Mouse (Mus musculus) adipocyte (in vitro differentiated cells): ENCODE results near the gene Ccm2.

Experiments used
- DNase-seq: peaks from one replicate; pipeline ENCODE4 v3.0.0-alpha.2; 2016; ENCODE audit warnings: low spot score

Gene Ccm2

GRCm38 (mm10) chr11:6529961-6530360, 16.7 kb upstream of the Ccm2 start:
- peak; percentile 68 for DNase-seq

GRCm38 (mm10) chr11:6530746-6531145, 15.9 kb upstream of the Ccm2 start:
- no peak for DNase-seq

- no peak for DNase-seq
These were observed 2.0 kb upstream of the Ccm2 start for GRCm38 (mm10) chr11:6544683-6545082.

GRCm38 (mm10) chr11:6545186-6545856, 1.4 kb upstream of the Ccm2 start:
- no peak for DNase-seq

GRCm38 (mm10) chr11:6545857-6546192, 862 bp upstream of the Ccm2 start:
- DNase-seq = no peak

GRCm38 (mm10) chr11:6547037-6547680, 472 bp downstream of the Ccm2 start:
- DNase-seq = peak; percentile 77

GRCm38 (mm10) chr11:6547696-6548325, 1.1 kb downstream of the Ccm2 start:
- DNase-seq = peak; percentile 62

- DNase-seq = no peak
These were observed 3.1 kb downstream of the Ccm2 start for GRCm38 (mm10) chr11:6549770-6550169.

- no peak for DNase-seq
These were observed 3.5 kb downstream of the Ccm2 start for GRCm38 (mm10) chr11:6550201-6550600.

- DNase-seq = no peak
These were observed 11.5 kb downstream of the Ccm2 start for GRCm38 (mm10) chr11:6558234-6558633.

GRCm38 (mm10) chr11:6559996-6560395, 13.3 kb downstream of the Ccm2 start:
- no peak for DNase-seq

GRCm38 (mm10) chr11:6560655-6561360, 14.1 kb downstream of the Ccm2 start:
- DNase-seq = no peak

GRCm38 (mm10) chr11:6561474-6561873, 14.8 kb downstream of the Ccm2 start:
- no peak for DNase-seq

GRCm38 (mm10) chr11:6562359-6562758, 15.7 kb downstream of the Ccm2 start:
- no peak for DNase-seq

- no peak for DNase-seq
These were observed 16.5 kb downstream of the Ccm2 start for GRCm38 (mm10) chr11:6563201-6563600.

- no peak for DNase-seq
These were observed 19.8 kb downstream of the Ccm2 start for GRCm38 (mm10) chr11:6566496-6566895.

- no peak for DNase-seq
These were observed 21.3 kb downstream of the Ccm2 start for GRCm38 (mm10) chr11:6567951-6568350.

GRCm38 (mm10) chr11:6568584-6569409, 22.1 kb downstream of the Ccm2 start:
- no peak for DNase-seq

- DNase-seq = no peak
These were observed 22.7 kb downstream of the Ccm2 start for GRCm38 (mm10) chr11:6569410-6569777.

- DNase-seq = no peak
These were observed 29.5 kb downstream of the Ccm2 start for GRCm38 (mm10) chr11:6576151-6576550.

GRCm38 (mm10) chr11:6579361-6579760, 32.7 kb downstream of the Ccm2 start:
- no peak for DNase-seq
